Mouse (Mus musculus): Measurements from ENCODE around the gene Ahcyl2.

The Ahcyl2 gene

DNA sequence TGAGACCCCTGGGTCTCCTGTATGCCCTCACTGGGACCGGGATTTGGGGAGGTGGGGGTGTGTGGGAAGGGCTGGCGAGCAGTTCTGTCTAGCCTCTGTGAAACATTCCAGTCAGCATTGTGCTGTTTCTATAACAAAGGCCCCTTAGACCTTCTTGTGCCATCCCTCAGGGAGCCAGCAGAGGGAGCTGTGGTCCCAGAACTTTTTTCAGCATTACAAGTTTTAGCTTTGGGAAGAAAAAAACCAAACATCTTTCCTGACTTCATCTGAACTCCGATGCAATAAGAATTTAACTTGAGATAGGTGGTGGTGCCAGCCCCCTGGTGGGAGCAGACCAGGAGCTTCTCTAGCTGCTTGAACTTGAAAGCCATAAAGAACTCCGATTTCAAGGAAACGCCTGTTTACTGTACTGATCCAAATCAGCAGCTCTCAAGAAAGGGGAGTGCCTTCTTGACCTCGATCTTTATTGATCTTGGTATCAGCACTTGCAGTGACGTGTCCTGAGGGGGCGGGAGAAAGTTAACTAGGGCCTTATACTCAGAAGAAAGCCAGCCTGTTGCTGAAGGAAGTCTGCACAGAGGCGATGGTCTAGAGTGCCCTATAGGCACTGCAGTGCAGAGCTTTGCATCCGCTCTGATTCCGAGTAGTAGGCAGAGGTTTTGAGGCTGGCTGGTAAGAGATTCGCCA, 85.5 kb downstream of the Ahcyl2 start:
- peak; percentile 53 to 70 for DNase-seq (ENCODE audit: low spot score in 2 of 2)

DNA sequence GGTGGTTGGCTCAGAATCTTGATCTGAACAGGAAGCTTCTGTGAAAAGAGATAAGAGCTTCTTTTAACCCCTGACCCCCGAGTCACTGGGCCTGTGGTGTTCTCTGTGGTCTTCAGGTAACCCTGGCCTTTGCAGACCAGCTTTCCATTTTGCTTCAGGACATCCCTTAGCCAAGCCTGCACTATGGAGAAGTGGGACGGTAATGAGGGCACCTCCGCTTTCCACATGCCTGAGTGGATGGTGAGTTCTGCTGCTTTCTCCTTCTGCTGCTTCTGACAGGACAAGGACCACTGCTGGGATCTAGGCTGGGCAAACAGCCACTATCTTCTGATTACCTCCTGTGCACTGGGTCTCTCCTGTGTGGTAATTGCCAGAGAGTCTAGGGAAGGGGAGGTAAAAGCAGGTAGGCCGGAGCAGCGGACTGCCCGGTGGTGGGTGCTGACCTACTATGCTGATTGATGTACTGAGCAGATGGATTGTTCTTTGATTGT, 86.1 kb downstream of the Ahcyl2 start:
- DNase-seq (ENCODE audit: low spot score in 2 of 2), result no peak

DNA sequence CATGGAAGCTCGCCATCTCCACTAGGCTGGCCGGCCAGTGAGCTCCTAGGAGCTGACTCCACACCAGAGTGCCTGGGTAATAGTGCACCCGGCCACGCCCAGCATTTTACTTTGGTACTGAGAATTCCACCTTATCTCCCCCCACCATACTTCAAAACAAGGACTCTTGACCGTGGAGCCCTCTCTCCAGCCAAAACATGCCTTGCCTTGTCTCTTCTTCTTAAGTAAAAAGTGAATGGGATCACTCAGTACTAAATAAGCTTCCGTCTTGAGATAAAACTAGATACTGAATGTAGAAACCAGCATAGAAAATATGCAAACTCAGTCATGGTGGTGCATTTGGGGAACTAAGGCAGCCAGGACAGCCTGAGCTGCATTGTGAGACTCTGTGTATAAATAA, 90.8 kb downstream of the Ahcyl2 start:
- no peak for DNase-seq (ENCODE audit: low spot score in 2 of 2)

DNA sequence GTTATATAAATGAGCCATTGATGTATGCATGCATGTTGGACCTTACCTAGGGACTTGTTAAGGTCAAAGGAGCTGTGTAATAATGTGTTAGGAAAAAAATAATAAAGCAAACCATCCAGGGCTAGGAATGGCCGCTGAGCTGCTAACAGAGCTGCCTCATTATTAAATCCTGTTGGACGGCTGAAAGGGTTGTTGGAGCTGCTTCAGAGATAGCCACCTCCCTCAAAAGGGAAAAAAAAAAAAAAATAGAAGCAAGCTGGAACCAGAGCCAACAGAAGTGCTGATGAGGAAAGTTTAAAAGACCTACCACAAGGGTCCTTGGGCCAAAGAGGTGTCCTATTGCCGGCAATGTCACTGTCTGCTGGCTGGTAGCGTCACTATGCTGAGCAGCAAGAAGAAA, 91.5 kb downstream of the Ahcyl2 start:
- no peak for DNase-seq (ENCODE audit: low spot score in 2 of 2)

DNA sequence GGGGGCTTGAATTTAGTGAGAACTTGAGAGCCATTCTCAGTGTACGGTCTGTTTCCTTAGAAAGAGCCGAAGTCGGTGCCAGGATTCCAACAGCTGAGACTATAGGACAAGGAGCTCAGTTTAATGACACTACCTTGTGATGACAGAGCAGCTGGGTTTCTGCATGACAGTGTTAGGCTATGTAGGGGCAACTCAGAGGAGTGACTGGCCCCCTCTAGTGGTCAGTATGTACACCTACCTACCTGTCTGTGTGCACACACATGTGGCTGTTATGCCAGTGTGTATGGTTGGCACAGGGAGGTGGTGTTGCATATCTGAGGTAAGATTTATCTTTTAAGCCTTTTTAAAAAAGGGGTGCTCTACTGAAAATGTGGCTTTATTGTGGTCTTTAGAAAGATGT, 92.4 kb downstream of the Ahcyl2 start:
- no peak for DNase-seq (ENCODE audit: low spot score in 2 of 2)

DNA sequence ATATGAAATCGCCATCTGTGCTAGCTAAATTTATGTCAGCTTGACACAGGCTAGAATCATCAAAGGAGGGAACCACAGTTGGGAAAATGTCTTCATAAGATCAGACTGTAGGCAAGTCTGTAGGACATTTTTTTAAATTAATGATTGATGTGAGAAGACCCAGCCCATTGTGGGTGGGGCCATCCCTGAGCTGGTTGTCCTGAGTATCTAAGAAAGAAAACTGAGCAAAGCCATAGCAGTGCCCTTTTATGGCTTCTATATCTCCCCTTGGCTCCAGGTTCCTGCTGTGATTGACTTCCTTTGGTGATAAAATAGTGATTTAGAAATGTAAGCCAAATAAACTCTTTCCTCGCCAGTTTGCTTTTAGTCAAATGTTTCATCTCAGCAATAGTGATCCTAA, 97.1 kb downstream of the Ahcyl2 start:
- no peak for DNase-seq (ENCODE audit: low spot score in 2 of 2)

DNA sequence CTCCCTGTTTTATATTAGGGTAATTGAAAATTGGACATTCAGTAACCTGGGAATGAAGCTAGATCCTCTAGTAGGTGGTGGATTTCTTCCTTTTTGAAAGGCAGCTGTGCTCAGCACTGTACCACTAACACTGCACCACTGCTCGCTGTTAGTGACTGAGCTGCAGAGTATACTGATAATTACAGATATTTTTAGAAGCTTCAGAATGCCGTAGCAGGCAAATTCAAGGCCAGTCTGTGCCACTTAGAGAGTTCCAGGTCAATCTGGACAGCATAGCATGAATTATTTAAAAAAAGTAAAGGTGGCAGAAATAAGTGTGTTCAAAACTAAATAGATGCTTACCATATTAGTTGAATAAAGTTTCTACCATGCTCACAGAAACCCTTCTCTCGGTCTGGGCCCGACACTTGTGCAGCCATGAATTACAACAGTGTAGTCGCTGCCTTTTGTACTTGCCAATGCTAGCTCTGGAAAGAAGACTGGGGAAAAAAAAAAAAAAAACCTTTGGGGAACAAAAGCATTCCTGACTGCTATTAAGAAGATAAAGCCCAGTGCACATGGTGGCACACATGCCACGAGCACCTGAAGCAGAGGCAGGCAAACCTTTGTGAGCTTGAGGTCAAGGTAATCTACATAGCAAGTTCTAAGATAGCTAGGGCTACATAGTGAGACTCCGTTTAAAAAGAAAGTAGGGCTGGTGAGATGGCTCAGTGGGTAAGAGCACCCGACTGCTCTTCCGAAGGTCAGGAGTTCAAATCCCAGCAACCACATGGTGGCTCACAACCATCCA, 99.3 kb downstream of the Ahcyl2 start:
- no peak for DNase-seq (ENCODE audit: low spot score in 2 of 2)

DNA sequence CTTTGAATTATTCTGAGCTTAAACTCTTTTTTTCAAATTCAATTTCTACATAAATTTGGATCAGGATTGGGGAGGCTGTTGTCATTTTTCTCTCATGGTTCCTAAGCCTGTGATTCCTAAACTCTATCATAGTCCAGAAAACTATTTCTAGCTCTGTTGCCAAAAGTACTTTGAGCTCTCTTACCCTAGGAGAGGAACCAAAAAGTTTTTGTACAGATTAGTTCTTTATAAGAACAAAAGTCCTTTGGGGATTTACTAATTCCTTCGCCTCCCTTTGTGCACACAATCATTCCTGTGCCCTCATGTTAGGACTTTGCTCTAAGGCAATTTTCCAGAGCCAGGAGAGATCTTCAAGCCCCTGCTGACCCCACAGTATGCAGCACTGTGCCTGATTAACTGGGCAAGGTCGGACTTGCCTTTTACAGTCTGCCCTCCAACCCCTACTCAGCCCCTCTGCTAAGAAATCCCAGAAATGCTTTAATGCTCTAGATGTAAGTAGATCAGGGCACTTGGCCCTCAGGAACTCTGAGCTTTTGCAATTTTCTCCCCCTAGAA, 100.6 kb downstream of the Ahcyl2 start:
- no peak for DNase-seq (ENCODE audit: low spot score in 2 of 2)

DNA sequence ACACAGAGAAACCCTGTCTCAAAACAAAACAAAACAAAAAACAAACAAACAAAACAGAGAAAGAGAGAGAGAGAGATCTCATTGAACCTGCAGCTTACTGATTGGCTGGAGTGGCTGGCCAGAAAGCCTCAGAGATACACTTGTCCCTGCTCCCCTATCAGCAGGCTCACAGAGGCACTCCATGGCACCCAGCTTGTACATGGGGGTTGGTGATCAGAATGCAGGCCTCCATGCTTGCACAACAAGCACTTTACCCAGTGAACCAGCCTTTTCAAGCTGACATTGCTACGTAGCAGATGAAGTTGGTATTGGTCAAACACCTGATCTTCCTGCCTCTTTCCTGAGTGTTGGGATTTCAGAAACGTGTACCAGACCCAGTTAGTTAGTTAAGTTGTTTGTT, 105.8 kb downstream of the Ahcyl2 start:
- DNase-seq (ENCODE audit: low spot score in 2 of 2), result no peak

DNA sequence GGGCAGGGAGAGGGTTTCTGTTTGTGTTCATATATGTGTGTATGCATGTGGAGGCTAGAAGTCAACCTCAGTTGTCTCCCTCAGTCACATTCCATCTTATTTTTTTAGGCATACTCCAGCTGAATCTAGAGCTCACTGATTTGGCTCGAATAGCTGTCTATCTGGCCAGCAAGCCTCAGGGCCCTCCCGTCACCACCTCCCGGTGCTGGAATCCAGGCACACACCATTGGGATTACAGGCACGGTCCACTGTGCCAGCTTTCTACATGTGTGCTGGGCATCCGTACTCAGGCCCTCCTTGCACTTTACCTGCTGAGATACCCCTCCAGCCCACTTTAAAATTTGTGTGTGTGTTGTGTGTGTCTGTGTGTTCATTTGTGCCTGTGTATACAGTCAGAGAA, 107.8 kb downstream of the Ahcyl2 start:
- DNase-seq (ENCODE audit: low spot score in 2 of 2), result no peak

DNA sequence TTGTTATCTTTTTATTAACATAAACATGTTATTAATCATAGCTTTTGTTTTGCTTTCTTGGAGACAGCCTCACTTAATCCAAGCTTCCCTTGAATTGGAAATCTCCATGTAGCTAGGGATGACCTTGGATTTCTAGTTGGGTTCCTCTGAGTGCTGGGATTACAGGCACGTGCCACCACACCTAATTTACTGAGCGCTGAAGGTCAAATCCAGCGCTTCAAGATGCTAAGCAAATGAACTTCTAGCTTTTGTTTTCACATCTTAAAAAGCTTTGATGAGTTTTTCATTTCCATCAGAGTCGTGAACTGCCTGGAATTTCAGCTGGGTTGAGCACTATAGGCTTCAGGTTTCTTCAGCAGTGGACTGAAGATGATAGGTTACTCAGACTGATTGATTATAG, 109.0 kb downstream of the Ahcyl2 start:
- no peak for DNase-seq (ENCODE audit: low spot score in 2 of 2)

DNA sequence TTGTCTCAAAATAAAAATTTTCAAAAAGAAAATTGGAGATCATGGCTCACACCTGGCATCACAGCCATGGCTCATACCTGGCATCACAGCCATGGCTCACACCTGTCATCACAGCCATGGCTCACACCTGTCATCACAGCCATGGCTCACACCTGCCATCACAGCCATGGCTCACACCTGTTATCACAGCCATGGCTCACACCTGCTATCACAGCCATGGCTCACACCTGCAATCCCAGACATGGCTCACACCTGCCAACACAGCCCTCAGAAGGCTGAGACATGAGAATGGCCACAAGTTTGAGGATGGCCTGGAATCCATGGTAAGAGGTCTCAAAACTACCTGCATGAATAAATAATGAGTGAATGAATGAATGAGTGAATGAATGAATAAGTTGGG, 111.8 kb downstream of the Ahcyl2 start:
- no peak for DNase-seq (ENCODE audit: low spot score in 2 of 2)

DNA sequence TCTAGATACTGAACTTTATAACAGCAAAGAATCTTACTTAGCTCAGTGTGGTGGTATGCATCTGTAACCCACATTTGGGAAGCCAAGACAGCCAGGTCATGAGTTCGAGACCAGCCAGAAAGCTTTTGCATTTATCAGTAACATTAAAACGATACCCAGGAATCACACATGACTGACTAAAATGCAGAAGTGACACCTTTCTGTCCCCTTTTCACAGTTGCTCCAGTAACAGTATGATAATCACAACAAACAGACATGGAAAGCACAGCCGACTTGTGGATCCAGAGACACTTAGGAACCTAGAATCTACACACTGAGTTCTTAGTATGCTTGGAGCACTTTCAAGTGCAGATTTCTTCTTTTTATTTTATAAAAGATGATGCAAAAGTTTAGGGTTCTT, 113.0 kb downstream of the Ahcyl2 start:
- DNase-seq (ENCODE audit: low spot score in 2 of 2), result no peak

DNA sequence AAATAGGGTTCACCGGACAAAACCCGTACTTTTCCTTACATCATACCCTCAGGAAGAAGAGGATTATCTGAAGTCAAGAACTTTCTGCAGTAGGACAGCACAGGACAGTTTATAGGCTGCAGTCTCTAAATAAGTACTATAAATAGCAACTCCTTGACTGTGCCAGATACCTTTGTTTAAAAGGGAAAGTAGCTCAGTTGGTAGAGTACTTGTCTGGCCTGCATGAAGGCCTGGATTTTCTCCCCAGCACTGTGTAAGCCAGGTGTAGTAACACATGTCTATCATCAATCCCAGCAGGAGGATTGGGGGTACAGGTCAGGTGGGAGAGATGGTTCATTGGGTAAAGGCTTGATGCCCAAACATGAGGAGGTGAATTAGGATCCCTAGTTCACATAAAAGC, 114.1 kb downstream of the Ahcyl2 start:
- DNase-seq (ENCODE audit: low spot score in 2 of 2), result no peak

DNA sequence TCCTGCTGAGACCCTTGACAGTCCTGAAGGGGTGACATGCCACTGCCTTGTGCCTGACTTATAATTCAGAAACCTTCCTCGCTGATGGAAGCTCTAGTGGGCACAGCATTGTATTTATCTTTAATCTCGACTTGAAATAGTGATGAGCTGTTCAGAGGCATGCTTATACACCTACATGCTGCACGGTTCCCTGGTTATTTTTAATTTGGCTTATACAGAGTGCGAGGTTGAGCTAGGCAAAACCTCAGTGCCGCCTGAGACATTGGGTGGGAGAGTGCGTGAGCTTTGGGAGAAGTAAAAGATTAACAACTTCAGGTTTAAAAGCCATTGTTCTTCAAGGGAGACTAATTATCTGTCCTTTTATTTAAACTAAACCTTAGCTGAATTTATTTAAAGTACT, 115.1 kb downstream of the Ahcyl2 start:
- DNase-seq (ENCODE audit: low spot score in 2 of 2), result no peak

DNA sequence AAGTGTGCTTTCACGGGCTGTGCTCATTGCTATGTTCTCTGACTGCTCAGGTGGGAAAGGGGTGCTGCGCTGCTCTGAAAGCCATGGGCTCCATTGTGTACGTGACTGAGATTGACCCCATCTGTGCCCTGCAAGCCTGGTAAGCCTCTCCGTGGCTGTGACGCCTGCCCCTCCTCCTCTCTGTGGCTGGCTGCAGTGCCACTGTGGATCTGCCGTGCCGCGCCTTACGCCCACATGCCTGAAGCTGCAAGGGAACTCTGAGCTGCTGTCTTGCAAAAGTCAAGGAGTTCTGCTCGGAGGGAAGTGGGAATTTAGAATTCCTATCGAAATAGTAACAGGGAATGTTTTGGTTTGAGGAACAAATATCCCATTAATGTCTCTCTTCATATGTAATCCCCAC, 123.3 kb downstream of the Ahcyl2 start:
- DNase-seq (ENCODE audit: low spot score in 2 of 2), result no peak

DNA sequence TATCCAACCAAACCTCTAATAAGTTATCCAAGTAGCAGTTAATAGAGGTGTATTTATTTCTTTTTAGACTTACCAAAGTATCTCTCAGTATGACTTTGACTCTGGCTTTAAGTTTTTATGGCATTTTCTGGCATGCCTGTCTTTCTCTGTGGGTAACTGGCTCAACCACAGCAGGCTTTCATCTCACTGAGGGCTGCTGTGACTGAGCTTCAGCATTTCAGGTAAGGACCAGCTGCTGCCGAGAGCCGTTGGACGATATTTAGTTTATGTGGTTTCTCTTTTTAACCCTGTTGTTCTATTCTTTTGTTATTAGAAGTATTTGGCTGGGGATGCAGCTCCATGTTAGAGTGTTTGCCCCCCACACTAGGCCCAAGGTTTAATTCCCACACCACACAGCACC, 129.2 kb downstream of the Ahcyl2 start:
- no peak for DNase-seq (ENCODE audit: low spot score in 2 of 2)

DNA sequence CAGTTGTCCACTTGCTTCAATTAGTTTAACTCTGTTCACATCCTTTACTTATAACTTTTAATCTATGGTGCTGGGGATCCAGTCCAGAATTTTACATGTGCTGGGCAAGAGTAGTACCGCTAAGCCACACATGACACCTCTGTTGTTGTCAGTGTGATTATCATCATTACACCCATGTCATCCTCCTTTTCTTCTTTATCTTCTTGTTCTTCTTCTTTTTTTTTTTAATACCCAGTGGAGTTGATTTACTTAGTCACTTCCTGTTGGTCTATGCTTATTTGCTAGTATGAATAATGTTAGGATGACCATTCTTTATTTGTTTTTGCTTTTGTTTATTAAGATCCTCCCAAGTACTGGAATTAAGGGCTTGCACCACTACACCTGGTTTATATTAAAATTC, 133.6 kb downstream of the Ahcyl2 start:
- DNase-seq (ENCODE audit: low spot score in 2 of 2), result no peak

DNA sequence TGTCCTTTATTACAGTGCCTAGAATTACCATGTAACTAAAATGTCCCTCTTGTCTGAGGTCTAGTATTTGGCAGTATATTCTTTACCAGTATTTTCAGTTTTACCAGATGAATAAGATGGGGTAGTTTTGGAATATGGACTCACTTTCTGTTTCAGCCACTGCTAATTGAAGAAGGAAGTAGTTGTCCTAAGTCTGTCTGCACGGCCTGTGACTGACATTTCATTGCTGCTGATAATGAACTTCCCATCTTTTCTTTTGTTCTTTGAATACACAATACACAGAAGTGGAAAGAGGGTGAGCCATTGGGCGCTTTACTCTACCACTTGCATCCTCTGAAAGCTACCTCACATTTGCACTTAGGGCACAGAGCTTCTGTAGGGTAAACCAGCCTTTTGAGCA, 134.4 kb downstream of the Ahcyl2 start:
- DNase-seq (ENCODE audit: low spot score in 2 of 2), result no peak

DNA sequence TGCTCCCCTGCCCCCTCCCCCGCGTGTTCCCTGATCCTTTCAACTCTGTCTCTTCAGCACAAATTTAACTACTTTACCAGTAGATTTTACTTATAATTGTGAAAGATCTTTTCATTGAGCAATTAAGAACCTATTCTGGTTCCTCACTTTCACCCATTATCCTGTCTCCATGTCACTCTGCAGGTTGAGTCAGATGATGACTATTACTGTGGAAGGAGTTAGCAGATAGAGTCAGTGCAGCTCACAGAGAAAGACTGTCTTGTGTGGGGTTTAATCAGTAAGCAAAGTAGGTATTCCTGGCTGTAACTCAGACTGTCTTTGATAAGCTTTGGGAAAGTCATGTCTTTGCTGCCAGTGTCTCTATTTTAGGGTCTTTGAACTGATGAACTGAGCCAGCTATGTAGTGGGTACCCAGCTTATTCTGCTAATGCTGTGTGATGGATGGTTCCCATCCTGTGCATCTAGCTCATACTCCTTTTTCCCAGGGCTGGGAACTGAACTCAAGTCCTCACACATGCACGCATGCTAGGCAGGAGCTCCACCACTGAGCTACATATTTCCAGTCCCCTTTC, 135.6 kb downstream of the Ahcyl2 start:
- no peak for DNase-seq (ENCODE audit: low spot score in 2 of 2)

DNA sequence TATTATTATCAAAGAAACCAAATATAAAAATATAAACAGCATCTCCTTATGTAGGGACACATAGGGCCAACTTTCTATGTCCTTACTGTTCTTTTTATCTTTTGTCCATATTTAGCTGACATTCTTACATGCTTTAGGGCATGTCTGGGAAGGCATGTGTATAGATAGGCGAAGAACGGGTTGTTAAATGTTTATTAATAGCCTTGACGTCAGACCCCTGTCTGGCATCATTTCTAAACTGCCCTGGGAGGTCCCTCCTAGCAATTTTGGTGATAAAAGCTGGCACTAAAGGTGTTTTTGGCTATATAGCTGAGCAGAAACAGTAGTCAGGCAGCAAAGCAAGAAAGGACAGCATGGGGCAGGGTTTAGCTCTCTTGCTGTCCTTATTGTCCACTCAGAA, 136.5 kb downstream of the Ahcyl2 start:
- no peak for DNase-seq (ENCODE audit: low spot score in 2 of 2)

DNA sequence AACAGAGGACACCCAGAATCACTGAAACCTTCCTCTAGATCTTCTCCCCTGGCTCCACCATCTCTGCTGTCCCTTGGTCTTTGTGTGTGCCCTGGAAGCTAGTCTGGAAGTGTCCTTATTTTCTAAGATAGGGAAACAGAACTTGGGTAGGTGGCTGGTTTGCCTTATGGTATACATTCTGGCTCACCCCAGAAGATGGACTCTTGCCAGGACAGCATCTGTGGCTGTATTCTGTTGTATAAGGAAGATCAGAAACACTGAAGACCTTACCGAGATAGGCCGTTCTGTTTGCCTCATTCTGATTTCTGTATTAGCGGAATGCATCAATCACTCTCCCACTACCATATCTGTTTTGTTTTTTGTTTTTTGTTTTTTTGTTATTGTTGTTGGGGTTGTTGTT, 142.8 kb downstream of the Ahcyl2 start:
- DNase-seq (ENCODE audit: low spot score in 2 of 2), result no peak

DNA sequence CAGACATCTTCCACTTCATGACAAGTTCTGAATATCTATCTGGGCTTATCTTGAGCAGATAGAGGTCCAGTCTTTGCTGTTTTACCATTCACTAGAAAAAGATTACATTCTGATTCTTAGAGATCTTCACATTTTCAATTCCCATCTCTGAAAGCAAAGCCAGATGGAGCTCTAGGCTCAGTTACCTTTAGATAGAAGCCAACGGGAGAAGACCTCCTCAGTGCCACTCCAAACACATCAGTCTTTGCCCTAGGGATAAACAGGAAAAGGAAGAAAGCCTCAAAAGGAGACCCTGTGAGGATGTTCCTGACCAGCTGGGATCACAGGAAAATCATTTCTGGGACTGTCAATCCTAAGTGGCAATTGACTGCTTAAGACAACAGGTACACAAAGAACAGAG, 145.9 kb downstream of the Ahcyl2 start:
- no peak for DNase-seq (ENCODE audit: low spot score in 2 of 2)
